Mouse (Mus musculus): ENCODE measurements at regions not wholly inside any gene's neighbourhood (a gene's known extent, or its start where the extent isn't known, plus 50 kb on each side); places are given as distances from the start of the nearest gene placed in this dataset.

GRCm38 (mm10) chr13:28513336-28513735 is 256.0 kb downstream of the Gm11361 start:
- no peak for DNase-seq

- peak; percentile 34 for DNase-seq
These were observed 255.4 kb downstream of the Gm11361 start for GRCm38 (mm10) chr13:28512573-28513334.

DNA sequence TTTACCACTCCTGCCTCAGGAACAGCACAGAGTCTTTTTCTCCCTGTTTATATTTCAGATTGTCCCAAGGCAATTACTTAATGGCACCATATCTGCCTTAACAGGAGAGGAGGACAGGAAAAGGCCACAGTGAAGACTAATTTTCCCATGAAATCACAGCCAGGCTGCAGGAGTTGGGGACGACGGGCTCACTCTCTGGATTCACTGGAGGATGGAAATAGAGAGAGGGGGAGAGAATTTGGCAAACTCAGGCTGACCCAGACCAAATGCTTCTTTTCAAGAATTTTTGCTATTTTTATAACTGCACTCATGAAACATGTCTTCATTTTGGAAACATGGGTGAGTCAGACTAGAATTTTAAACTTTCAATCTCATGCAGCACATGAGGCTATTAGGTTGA is 250.9 kb downstream of the Gm11361 start:
- DNase-seq: no peak

GRCm38 (mm10) chr13:28507783-28508182 is 250.5 kb downstream of the Gm11361 start:
- DNase-seq: no peak

- no peak for DNase-seq
These were observed 247.0 kb downstream of the Gm11361 start for GRCm38 (mm10) chr13:28504340-28504739.

- DNase-seq: peak; percentile 48
These were observed 244.8 kb downstream of the Gm11361 start for GRCm38 (mm10) chr13:28502171-28502570.

- no peak for DNase-seq
These were observed 243.4 kb downstream of the Gm11361 start for GRCm38 (mm10) chr13:28500697-28501096.

- DNase-seq: no peak
These were observed 240.2 kb downstream of the Gm11361 start for GRCm38 (mm10) chr13:28497483-28497882.

- DNase-seq: no peak
These were observed 234.7 kb downstream of the Gm11361 start for GRCm38 (mm10) chr13:28492015-28492414.

- no peak for DNase-seq
These were observed 226.4 kb downstream of the Gm11361 start for GRCm38 (mm10) chr13:28483727-28484126.

DNA sequence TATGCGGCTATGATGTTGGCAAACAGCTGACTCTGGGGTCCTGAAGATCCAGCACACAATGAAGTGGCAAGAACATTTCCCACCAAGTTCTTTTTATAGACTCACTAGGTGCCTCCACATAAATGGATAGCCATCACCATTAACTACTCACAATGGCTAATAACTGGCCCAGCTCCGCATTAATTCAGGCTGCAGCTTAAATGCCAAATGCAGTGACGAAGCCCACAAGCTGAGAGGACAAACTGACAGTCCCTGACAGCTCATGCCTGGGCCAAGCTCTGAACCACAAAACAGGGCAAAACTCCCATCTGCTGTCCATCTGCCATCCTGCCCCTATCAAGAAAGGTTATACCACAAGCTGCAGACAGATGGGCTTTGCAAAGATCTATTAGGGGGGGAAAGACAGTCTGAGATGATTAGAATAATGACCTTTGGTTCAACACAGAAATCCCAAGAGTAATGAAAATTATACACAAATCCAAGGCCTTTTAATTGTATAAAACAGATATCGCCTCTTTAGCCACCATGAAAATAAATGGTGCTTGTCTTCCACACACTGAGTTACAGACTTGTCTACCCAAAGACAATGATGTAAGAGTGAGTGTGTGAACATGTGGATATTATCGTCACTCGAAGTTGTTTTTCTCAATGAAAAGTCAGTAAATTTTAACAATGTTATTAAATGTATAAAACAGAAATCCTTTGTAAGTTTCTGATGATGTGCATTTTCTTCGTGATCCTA is 224.1 kb downstream of the Gm11361 start:
- DNase-seq: no peak

DNA sequence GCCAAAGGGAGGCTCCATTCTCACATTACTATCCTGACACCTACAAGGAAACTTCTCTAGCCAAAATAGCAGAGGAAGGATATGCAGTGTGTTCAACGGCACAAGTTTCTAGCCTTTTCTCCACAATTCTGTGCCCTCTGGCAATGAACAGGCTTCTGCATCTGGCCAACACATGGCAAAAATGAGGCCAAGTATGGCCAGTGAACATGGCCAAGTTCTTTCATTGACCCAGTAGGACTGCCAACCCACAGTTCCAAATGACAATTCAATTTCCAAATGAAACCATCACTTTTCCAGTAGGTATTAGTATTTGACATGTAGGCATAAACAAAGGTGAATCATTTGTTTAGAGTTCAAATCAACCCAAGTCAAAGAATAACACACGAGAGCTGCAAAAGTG is 208.8 kb downstream of the Gm11361 start:
- DNase-seq: no peak

GRCm38 (mm10) chr13:28465187-28465880 is 208.0 kb downstream of the Gm11361 start:
- no peak for DNase-seq

- DNase-seq: no peak
These were observed 204.0 kb downstream of the Gm11361 start for GRCm38 (mm10) chr13:28461281-28461680.

GRCm38 (mm10) chr13:28457403-28457802 is 200.1 kb downstream of the Gm11361 start:
- DNase-seq: no peak

DNA sequence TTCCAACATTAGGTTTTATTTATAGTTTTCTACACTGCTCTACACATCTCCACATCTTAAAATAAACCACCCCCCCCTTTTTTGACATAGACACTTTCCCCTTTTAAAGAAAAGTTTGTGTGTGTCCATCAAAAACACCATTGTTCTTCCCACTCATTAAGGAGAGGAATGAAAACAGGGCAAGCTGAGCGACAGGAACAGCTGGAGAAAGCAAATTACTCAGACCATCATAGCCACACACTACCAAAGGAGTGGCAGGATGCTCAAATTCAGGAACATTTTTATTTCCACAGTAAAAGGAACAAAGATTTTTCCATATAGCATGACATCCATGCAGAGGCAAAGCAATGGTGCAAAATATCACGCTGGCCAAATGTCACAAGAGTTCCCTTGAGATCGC is 198.6 kb downstream of the Gm11361 start:
- no peak for DNase-seq

DNA sequence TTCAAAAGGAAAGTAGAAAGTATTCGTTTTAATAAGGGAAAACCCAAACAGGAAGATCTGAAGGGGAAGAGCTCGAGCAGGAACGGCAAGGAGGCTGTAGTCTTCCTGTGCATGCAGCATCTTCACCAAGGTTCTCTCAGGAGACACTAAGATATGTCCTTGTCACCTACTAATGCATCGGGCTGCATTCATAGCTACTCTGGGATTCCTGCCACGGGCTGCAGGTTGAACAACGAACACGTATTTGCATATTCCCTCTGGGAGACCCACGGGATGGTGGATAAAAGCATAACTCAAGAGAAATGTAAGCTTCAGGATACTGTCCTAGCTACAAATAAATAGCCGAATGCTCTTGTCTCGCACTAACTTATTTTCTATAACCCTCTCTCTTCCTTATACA is 197.7 kb downstream of the Gm11361 start:
- no peak for DNase-seq

DNA sequence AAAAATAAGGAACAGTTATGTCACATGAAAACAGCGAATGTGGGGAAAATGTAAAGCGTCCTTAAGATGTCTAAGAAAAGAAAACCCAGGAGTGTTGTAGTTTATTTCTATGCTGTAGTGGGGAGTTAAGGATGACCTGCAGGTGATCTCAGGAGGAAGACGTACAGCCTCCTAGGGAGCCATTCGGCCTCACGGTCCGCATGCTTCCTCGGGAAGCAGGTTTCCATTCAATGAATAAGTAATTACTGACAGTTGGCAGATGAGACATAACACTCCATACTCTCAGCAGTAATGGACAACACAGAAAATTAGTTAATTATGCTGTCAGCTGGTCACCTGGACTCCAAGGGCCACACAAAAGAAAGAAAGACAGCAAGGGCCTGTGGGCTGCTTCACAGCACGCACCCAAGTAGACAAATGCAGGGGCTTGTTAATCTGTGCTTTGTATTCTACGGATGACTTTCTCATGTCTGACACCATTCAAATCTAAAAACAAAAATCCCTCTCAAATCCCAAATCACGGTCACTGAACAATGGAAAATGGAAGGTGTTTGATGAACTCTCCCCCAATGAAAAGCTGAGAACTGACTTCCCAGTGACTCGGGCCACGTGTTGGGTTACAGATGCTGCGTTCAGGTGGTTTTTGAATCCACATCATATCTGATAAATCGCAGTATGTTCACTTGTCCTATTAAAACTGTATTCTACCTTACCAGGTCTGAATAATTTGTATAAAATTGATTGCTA is 193.5 kb downstream of the Gm11361 start:
- DNase-seq: no peak

- no peak for DNase-seq
These were observed 191.7 kb downstream of the Gm11361 start for GRCm38 (mm10) chr13:28449026-28449425.

- DNase-seq: no peak
These were observed 184.9 kb downstream of the Gm11361 start for GRCm38 (mm10) chr13:28442250-28442649.

- DNase-seq: no peak
These were observed 176.1 kb downstream of the Gm11361 start for GRCm38 (mm10) chr13:28433445-28433844.

DNA sequence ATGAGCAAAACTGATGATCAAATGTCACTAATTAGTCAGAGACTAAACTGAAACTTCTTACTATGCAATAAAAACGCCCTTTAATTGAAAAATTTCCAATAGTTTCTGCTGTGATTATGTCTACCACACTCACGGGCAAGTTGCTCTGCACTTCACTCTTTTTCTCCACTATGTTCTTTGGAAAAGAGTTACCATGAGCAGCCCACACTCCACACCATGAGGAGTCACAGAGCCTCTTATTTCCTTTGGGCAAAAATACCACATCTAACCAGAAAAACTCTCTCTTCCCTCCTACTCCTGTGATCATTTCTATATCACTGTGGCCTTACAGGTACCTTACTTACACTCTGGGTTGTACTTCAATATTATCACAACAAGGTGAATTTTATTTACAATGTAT is 174.7 kb downstream of the Gm11361 start:
- DNase-seq: no peak

- DNase-seq: no peak
These were observed 168.8 kb downstream of the Gm11361 start for GRCm38 (mm10) chr13:28426085-28426484.
